Mouse (Mus musculus) CD8-positive naive resting alpha-beta T cell, adult 2 months (primary cell): ENCODE measurements around the gene Rpusd3.

Source experiments
- DNase-seq, 2 experiments: peaks; one replicate each; pipeline ENCODE4 v3.0.0; 2022; ENCODE audit warnings: low read depth in 2 of 2, low spot score in 2 of 2

The Rpusd3 gene

GRCm38 (mm10) chr6:113388960-113389359 lies 30.2 kb downstream of the Rpusd3 start, which contains the start of gene Ttll3:
Ttll3 (plus strand) TSS chr6:113389260.
- no peak for DNase-seq

DNA sequence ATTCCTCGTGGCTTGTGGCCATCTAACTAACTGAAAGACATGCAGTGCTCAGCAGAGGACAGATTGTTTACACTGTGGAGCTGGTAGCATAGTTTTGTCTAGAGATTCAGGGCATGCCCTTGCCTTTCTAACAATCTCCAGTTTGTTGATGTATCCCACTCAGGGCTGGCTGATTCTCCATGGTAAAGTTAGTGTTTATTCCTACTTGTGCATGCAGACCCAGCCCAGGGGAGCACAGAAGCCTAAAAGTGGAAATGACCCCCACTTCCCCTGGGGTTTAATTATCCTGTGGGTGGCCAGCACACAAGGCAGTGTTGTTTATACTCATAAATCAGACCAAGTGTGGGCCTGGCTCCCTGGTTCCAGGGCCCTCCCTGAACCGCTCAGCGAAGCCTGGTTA lies 33.1 kb downstream of the Rpusd3 start:
- no peak for DNase-seq

DNA sequence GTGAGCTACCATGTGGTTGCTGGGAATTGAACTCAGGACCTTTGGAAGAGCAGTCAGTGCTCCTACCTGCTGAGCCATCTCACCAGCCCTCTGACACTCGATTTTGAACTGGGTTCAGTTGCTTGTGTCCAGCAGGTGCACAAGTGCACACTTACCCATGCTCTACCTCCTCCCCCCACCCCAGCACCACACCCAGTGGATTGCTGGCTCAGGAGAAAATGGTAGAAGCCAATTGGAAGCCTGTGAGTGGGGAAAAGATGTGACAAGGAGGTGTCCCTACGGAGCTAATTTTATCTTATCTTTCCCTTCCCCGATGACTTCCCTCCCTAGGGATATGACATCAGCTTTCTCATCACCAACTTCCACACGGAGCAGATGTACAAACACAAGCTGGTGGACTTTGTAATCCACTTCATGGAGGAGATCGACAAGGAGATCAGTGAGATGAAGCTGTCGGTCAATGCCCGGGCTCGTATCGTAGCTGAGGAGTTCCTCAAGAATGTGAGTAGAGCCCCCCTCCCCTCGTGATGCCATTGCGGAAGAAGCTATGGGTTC lies 33.9 kb downstream of the Rpusd3 start:
- DNase-seq: no peak

DNA sequence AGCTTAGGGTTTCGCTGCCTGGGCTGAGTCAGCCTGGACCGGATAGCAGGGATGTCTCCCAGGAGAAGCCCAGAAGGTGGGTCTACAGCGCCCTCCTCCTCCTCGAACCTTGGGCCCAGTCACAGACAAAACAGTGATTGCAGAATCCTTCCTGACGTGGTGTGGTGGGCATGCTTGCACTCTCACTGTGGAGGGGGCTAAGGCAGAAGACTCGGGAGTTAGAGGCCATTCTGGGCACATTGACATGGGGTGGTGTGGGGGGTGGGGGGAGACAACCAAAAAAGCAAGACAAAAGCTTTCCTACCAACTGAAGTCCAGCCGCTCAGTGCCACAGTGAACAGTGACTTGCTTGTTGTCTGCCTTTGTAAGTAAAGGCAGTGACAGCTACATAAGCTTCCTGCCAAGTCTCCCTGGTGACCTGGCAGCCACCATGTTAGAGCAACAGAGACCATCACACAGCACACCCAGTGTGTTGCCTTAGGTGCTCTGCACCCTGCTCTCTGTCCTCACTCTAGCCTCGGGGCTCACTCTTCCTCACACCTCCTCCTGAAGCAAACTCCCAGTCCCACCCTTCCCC lies 34.7 kb downstream of the Rpusd3 start:
- DNase-seq: no peak

GRCm38 (mm10) chr6:113380480-113380879 lies 38.7 kb downstream of the Rpusd3 start:
- no peak for DNase-seq

DNA sequence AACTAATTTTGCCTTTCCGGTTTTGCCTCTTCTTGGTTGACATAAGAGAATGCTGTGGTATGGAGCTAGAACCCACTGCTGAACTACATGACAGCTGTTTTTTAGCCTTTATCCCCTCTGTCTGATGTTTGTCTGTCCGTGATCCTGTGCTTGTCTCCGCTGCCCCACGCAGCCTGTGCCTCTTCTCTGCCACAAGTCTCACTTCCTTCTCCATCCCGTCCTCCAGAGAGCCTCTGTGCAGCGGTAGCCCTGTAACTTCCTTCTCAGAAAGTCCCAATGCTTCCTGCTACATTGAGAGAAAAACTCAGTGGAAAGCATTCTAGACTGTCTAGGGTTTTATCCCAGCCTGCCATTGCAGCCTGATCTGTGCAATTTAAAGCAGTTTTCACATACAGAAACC lies 39.9 kb downstream of the Rpusd3 start:
- DNase-seq: no peak

DNA sequence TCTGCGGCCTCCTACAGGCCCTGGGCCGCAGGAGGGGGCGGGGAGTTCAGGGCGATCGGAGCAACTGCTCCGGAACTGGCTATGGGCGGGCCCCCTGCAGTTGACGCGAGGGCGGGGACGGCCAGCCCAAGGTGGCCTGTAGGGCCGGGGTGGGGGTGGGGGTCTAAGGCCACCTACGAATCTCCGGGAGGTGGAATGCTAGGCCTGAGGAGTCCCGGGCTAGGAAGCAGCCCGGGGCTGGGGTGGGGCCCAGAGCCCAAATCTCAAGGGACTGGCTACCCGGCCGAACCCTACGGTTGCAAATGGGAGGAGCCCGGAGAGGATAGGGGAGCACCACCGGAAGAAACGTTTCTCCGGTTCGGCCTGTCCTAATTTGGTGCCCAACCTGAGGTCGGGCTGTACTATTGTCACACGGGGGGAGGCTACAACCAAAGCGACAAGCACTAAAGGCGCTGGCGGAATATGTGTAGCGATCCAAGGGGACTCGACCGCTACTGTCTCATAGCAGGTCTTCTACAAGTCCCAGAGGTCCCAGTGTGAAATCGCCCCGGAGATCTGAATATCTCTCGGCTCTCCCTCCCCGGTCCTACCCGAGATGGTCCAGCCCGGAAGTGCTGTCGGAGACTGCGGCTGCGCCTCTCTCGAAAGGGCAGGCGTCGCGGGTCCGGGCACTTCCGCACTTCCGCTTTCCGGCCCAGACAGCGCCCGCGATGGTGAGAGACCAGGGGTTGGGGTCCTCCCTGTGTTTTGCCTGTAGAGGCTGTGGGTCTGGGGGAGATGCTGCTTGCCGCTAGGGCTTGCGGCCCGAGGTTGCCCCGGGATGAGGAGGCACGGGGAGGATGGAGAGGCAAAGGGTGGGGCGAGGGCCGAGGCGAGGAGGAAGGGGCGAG lies 41.4 kb downstream of the Rpusd3 start, which contains the start of the genes Tada3 and Arpc4:
Gene Tada3 (minus strand): TSS at position 388 of the 890 bp plus-strand sequence.
Gene Arpc4 (plus strand): TSS at position 620 of the 890 bp plus-strand sequence.
- DNase-seq: peak; percentile 85 to 89

DNA sequence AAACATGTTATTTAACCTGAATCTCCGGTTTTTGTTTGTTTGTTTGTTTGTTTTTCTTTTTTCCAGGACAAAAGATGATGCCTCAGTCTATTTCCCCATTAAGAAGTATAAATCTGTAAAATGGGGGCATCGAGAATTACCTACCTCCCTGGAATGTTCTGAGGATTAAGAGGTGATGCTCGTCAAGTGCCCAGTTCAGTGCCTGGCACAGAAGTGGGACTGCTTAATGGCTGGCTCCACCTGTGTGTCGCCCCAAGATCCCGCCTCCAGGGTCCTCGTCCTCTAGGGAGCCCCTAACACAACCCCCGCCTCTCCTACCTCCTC lies 42.0 kb downstream of the Rpusd3 start:
- DNase-seq: no peak

DNA sequence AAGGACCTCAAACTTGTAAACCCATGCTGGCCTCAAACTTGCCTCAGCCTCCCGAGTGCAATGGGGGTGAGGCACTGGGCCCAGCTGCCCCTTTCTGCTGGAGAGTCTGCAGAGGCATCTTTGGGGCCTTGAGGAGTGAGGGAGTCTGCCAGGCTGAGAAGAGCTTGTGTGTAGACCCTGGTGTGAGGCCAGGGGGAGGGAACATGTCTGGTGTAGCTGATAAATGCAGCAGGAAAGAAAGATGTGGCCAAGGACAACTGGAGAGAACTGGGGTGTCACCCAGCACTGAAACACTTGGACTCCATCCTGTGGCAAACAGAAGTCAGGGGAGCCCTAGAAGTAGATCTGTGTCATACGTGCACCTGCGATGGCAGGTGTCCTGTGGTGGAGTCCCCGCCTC lies 45.6 kb downstream of the Rpusd3 start:
- DNase-seq: no peak

GRCm38 (mm10) chr6:113370194-113370929 lies 48.8 kb downstream of the Rpusd3 start:
- DNase-seq: no peak

- no peak for DNase-seq
Measured at GRCm38 (mm10) chr6:113368577-113368976, 50.6 kb downstream of the Rpusd3 start.

DNA sequence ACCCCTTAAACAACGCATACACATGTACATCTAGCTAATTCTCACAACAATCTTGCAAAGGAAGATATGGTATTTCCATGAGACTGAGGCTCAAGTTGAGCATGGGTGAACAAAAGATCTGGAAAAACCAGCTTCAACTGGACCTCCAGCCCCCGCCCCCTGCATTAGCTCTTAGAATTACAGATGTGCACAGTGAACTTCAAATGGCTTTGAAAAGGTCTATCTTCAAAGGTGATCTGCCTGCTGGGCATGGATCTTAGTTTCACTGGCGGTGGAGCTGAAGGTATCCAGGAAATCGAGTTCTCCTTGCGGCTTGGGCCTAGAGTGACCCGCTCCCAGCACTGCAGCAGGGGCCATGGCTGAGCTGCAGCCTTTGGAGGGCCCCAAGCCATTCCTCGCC lies 51.0 kb downstream of the Rpusd3 start:
- no peak for DNase-seq

- DNase-seq: no peak
Measured at GRCm38 (mm10) chr6:113367574-113367973, 51.6 kb downstream of the Rpusd3 start.

DNA sequence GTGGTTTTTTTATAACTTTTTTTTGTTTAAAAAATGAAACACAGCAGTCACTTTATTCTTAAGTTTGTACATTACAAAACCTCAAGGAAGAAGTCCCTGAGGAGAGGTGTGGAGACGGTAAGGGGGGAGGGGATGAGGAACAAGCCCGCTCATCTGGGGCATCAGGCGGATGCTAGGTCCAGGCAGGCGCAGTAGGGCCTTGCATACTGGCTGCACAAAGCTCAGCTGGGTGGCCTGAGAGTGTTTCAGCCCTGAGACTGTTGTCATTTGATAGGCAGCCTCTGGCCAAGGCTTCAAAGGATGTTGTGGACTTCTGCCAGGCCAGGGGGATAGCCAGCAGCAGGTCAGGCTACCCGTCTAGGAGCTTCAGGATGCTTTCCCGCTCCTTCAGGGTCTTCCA lies 52.5 kb downstream of the Rpusd3 start:
- DNase-seq: no peak
